Mouse (Mus musculus): Measurements from ENCODE around the gene Tnfrsf13c. TPM values are rescaled to one million over a fixed set of nuclear protein-coding genes. Genes with fewer than 3 reads are reported as not detected.
"Not testable (repeated sequence)": the region's sequence is repeated elsewhere in the genome, so short reads cannot be mapped to it uniquely, and the experiment has no call there.

The Tnfrsf13c gene
- polyA plus RNA-seq (2012; ENCODE audit: insufficient read depth, insufficient read length, missing spikeins), result not detected in 2 replicates

- Histone ChIP-seq H3K4me1 (ENCODE audit: control insufficient read depth, insufficient read depth, insufficient read length, low read length) (no peaks in the 10 kb centered on the region), H3K27ac (replicated peaks; ENCODE audit: low read depth, low read length) (no peak within 1 kb of the TSS), H3K4me3 (ENCODE audit: insufficient read depth, low read depth, low read length) (peak within 1 kb of the TSS; percentile 53)
Measured at GRCm38 (mm10) chr15:82223657-82224601, at the start of gene Tnfrsf13c. Gene Tnfrsf13c, minus strand, starts transcription at chr15:82224369.

GRCm38 (mm10) chr15:82272295-82272694 lies 48.1 kb upstream of the Tnfrsf13c start:
- no peak overlapping the region for H3K27ac ChIP-seq (replicated peaks; ENCODE audit: low read depth, low read length)
- H3K4me3 ChIP-seq (ENCODE audit: insufficient read depth, low read depth, low read length), result no peak overlapping the region
- no peaks in the 10 kb centered on the region for H3K4me1 ChIP-seq (ENCODE audit: control insufficient read depth, insufficient read depth, insufficient read length, low read length)

GRCm38 (mm10) chr15:82271201-82271600 lies 47.0 kb upstream of the Tnfrsf13c start:
- no peaks in the 10 kb centered on the region for H3K4me1 ChIP-seq (ENCODE audit: control insufficient read depth, insufficient read depth, insufficient read length, low read length)
- H3K4me3 ChIP-seq (ENCODE audit: insufficient read depth, low read depth, low read length), result no peak overlapping the region
- no peak overlapping the region for H3K27ac ChIP-seq (replicated peaks; ENCODE audit: low read depth, low read length)

- no peak overlapping the region for H3K4me3 ChIP-seq (ENCODE audit: insufficient read depth, low read depth, low read length)
- H3K27ac ChIP-seq (replicated peaks; ENCODE audit: low read depth, low read length), result no peak overlapping the region
- H3K4me1 ChIP-seq (ENCODE audit: control insufficient read depth, insufficient read depth, insufficient read length, low read length), result 0 out of 2 replicates have a peak, but pooled peaks cover 3% of the 10 kb centered on the region
Measured at GRCm38 (mm10) chr15:82268783-82269182, 44.6 kb upstream of the Tnfrsf13c start.

- Histone ChIP-seq H3K4me1 (ENCODE audit: control insufficient read depth, insufficient read depth, insufficient read length, low read length) (0 out of 2 replicates have a peak, but pooled peaks cover 3% of the 10 kb centered on the region), H3K27ac (replicated peaks; ENCODE audit: low read depth, low read length) (no peak overlapping the region), H3K4me3 (ENCODE audit: insufficient read depth, low read depth, low read length) (no peak overlapping the region)
Measured at GRCm38 (mm10) chr15:82268185-82268584, 44.0 kb upstream of the Tnfrsf13c start.

GRCm38 (mm10) chr15:82266356-82266755 lies 42.2 kb upstream of the Tnfrsf13c start:
- Histone ChIP-seq H3K27ac (replicated peaks; ENCODE audit: low read depth, low read length) (no peak overlapping the region), H3K4me1 (ENCODE audit: control insufficient read depth, insufficient read depth, insufficient read length, low read length) (0 out of 2 replicates have a peak, but pooled peaks cover 3% of the 10 kb centered on the region), H3K4me3 (ENCODE audit: insufficient read depth, low read depth, low read length) (no peak overlapping the region)

- no peak overlapping the region for H3K4me3 ChIP-seq (ENCODE audit: insufficient read depth, low read depth, low read length)
- 0 out of 2 replicates have a peak, but pooled peaks cover 3% of the 10 kb centered on the region for H3K4me1 ChIP-seq (ENCODE audit: control insufficient read depth, insufficient read depth, insufficient read length, low read length)
- H3K27ac ChIP-seq (replicated peaks; ENCODE audit: low read depth, low read length), result no peak overlapping the region
Measured at GRCm38 (mm10) chr15:82259510-82259909, 35.3 kb upstream of the Tnfrsf13c start.

- H3K27ac ChIP-seq (replicated peaks; ENCODE audit: low read depth, low read length), result no peak overlapping the region
- no peak overlapping the region for H3K4me3 ChIP-seq (ENCODE audit: insufficient read depth, low read depth, low read length)
- no peaks in the 10 kb centered on the region for H3K4me1 ChIP-seq (ENCODE audit: control insufficient read depth, insufficient read depth, insufficient read length, low read length)
Measured at GRCm38 (mm10) chr15:82255944-82256383, 31.8 kb upstream of the Tnfrsf13c start.

GRCm38 (mm10) chr15:82255248-82255647 lies 31.1 kb upstream of the Tnfrsf13c start:
- Histone ChIP-seq H3K27ac (replicated peaks; ENCODE audit: low read depth, low read length) (no peak overlapping the region), H3K4me3 (ENCODE audit: insufficient read depth, low read depth, low read length) (no peak overlapping the region), H3K4me1 (ENCODE audit: control insufficient read depth, insufficient read depth, insufficient read length, low read length) (no peaks in the 10 kb centered on the region)

- Histone ChIP-seq H3K27ac (replicated peaks; ENCODE audit: low read depth, low read length) (no peak within 1 kb of the TSS), H3K4me3 (ENCODE audit: insufficient read depth, low read depth, low read length) (no peak within 1 kb of the TSS), H3K4me1 (ENCODE audit: control insufficient read depth, insufficient read depth, insufficient read length, low read length) (no peaks in the 10 kb centered on the region)
Measured at GRCm38 (mm10) chr15:82252097-82252496, 27.9 kb upstream of the Tnfrsf13c start, which contains the start of gene 1500009C09Rik. Gene 1500009C09Rik, plus strand, starts transcription at chr15:82252397.

- Histone ChIP-seq H3K27ac (replicated peaks; ENCODE audit: low read depth, low read length) (no peak overlapping the region), H3K4me1 (ENCODE audit: control insufficient read depth, insufficient read depth, insufficient read length, low read length) (no peaks in the 10 kb centered on the region), H3K4me3 (ENCODE audit: insufficient read depth, low read depth, low read length) (no peak overlapping the region)
Measured at GRCm38 (mm10) chr15:82251579-82251978, 27.4 kb upstream of the Tnfrsf13c start.

GRCm38 (mm10) chr15:82247131-82247776 lies 23.1 kb upstream of the Tnfrsf13c start:
- Histone ChIP-seq H3K4me3 (ENCODE audit: insufficient read depth, low read depth, low read length) (no peak overlapping the region), H3K4me1 (ENCODE audit: control insufficient read depth, insufficient read depth, insufficient read length, low read length) (no peaks in the 10 kb centered on the region), H3K27ac (replicated peaks; ENCODE audit: low read depth, low read length) (no peak overlapping the region)

- 0 out of 2 replicates have a peak overlapping the region, but pooled peaks have one; percentile 29 for H3K4me3 ChIP-seq (ENCODE audit: insufficient read depth, low read depth, low read length)
- H3K4me1 ChIP-seq (ENCODE audit: control insufficient read depth, insufficient read depth, insufficient read length, low read length); H3K27ac ChIP-seq (replicated peaks; ENCODE audit: low read depth, low read length): not testable (repeated sequence)
Measured at GRCm38 (mm10) chr15:82244805-82245161, 20.6 kb upstream of the Tnfrsf13c start.

GRCm38 (mm10) chr15:82244115-82244804 lies 20.1 kb upstream of the Tnfrsf13c start, which contains the start of gene Cenpm:
Gene Cenpm, minus strand, starts transcription at chr15:82244748.
- H3K27ac ChIP-seq (replicated peaks; ENCODE audit: low read depth, low read length), result no peak within 1 kb of the TSS
- H3K4me1 ChIP-seq (ENCODE audit: control insufficient read depth, insufficient read depth, insufficient read length, low read length), result no peaks in the 10 kb centered on the region

GRCm38 (mm10) chr15:82243742-82244114 lies 19.6 kb upstream of the Tnfrsf13c start:
- Histone ChIP-seq H3K4me1 (ENCODE audit: control insufficient read depth, insufficient read depth, insufficient read length, low read length) (no peaks in the 10 kb centered on the region), H3K4me3 (ENCODE audit: insufficient read depth, low read depth, low read length) (peak overlapping the region; percentile 98), H3K27ac (replicated peaks; ENCODE audit: low read depth, low read length) (no peak overlapping the region)

More at GRCm38 (mm10) chr15:82244115-82244804, 20.1 kb upstream of the Tnfrsf13c start, which contains the start of gene Cenpm:
- peak within 1 kb of the TSS; percentile 98 for H3K4me3 ChIP-seq (ENCODE audit: insufficient read depth, low read depth, low read length)

Measured in brown adipose tissue, adult 24 weeks (tissue).